Mouse (Mus musculus): ENCODE measurements around the gene Pdhx.

The Pdhx gene

GRCm38 (mm10) chr2:103058266-103058665, 15.0 kb downstream of the Pdhx start:
- no peak for DNase-seq

GRCm38 (mm10) chr2:103055820-103056219, 17.5 kb downstream of the Pdhx start:
- DNase-seq, result no peak

DNA sequence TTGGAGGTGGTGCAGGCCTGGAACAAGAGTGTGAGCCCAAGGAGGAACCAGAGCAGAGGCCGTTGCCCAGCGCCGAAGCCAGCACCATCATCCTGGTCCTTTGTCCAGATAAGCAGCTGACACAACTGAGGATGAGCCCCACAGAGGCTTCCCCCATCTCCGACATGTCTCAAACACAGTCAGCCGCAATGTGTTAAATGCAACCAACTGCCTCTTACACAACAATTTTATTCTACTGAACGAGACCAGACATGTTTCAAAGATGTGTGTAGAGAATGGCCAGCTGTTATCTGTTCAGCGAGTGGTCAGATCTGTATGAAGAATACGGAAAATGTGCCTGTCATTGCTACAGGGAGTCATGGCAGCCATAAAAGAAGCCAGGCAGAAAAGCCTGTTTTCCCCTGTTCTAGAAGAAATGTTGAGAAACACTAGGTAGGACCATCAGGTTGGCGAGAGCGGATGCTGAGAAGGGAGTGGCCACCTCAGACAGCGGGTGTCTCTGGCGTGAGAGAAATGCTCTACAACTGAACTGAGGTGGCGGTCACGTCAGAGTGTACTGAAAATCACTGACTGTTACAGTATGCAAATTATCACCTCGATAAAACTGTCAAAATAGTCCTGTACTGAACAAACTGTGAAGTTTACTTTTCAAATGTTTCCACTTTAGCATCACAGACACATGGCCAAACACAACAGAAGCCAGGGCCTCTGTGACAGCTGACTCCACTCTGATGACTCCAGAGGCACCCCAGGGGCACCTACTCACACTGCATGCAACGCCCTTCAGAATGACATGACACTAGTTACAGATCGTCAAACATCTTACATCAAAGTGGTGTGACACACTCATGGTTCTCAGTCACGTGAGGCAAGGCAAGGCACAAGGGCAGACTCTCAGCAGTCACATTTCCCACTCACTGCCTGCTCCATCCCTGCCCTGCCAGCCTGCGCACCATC, 21.1 kb downstream of the Pdhx start:
- no peak for DNase-seq

DNA sequence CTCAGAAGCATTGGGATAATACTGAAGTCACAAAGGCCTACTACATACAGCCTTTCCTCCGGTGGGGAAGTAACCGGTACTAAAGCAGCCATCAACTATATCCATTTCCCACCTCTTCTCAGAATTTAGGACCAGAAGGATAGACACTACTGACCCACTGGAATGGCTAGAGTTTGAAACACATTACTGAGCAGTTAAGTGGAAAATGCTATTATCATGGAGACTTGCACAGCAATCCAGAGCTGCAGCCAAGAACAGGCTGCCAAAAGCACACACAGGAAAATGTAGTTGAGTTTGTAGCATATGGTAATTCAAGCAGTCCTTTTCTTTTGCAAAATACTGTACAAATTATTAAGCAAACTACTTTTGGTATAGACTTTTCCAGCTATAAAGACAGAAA, 28.0 kb downstream of the Pdhx start:
- no peak for DNase-seq

DNA sequence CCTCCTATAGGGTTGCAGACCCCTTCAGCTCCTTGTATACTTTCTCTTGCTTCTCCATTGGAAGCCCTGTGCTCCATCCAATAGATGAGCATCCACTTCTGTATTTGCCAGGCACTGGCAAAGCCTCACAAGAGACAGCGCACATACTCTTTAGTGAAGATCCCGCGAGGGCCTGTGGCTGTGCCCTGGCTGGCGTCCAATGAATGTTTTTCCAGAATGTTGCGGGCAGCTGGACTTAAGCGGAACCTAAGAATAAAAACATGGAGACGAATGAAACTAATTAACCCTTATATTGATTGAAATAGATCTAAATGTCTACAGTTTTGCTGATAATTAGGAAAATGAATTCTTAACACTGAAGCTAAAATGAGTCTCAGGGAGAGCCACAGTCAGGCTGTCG, 32.4 kb downstream of the Pdhx start:
- no peak for DNase-seq

DNA sequence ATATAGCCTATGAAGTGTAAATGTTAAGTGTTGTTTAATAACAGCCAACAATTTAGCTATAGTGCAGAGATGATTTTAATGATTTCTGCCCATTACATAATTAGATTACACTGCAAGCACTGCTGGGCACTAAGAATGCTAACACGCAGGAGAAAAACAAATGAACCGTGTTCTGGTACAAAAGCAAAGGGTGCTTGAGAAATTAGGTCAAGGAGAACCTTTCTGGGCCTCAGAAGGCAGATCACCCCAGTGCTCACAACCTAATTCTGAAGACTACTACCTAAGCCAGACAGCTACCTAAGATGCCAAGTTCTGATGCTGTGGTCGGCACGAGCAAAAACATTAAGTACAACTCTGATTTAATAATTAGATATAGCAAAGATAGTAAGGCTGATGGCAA, 35.5 kb downstream of the Pdhx start:
- no peak for DNase-seq

- DNase-seq, result no peak
Measured at GRCm38 (mm10) chr2:103022728-103023127, 50.6 kb downstream of the Pdhx start.

GRCm38 (mm10) chr2:103020191-103020987, 52.9 kb downstream of the Pdhx start:
- DNase-seq, result no peak

- no peak for DNase-seq
Measured at GRCm38 (mm10) chr2:103018817-103019494, 54.4 kb downstream of the Pdhx start.

DNA sequence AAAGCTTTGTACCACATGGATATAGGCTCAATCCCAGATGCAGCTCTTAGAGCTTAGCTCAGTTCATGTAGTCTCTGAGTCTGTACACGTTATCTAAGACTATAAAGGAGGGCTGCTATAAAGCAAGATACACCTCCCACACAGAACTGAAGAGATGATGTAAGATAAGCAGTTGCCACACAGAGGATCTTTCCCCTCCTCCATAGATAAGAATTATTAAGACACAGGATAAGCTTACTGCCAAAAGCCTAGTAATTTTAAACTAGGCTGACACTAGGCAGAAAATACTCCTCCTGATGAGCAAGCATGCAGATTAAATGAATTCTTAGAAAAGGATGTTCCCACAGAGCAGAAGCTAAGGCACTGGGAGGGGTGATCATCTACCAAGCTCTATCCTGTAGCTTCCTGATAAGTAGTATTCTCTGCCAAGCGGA, 55.9 kb downstream of the Pdhx start:
- DNase-seq, result no peak

DNA sequence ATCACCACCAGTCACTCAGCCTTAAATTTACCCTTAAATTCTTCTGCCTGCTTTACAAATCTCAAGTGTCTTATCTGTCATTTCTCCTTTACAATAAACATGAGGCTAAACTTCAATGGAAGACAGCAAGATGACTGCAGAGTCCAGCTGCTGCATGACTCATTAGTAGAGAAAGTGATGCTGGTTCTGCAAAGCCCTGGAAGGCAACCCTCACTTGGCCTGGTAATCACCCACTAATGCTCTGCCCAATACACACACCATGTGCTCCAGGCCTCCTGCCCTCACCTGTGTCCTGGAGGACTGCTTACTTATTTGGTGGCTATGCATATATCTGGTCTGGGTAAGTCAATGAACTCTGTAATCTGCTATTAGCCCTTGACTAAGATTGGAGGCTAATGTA, 57.2 kb downstream of the Pdhx start:
- no peak for DNase-seq

- no peak for DNase-seq
Measured at GRCm38 (mm10) chr2:103012782-103013575, 60.3 kb downstream of the Pdhx start.

GRCm38 (mm10) chr2:103008221-103008620, 65.1 kb downstream of the Pdhx start:
- DNase-seq, result no peak

- no peak for DNase-seq
Measured at GRCm38 (mm10) chr2:103004599-103004998, 68.7 kb downstream of the Pdhx start.

- DNase-seq, result no peak
Measured at GRCm38 (mm10) chr2:102999153-102999575, 74.1 kb downstream of the Pdhx start.

DNA sequence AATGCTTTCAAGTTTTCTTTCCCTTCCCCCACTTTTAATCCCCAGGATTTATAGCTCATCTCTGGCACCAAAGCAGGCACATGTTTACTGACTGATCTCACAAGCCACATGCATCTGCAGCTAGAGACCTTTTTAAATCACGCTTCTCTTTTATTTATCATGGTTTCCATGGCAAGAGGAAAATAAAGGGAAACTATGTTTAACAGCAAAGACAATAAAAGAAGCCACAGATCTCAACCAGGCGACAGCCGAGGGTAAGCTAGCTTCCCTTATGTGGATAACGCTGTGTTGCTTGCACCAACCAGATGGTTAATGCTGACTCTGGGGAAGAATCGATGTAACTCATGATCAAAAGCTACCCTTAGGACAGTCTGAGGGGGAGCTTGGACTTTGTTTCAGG, 75.0 kb downstream of the Pdhx start:
- no peak for DNase-seq

DNA sequence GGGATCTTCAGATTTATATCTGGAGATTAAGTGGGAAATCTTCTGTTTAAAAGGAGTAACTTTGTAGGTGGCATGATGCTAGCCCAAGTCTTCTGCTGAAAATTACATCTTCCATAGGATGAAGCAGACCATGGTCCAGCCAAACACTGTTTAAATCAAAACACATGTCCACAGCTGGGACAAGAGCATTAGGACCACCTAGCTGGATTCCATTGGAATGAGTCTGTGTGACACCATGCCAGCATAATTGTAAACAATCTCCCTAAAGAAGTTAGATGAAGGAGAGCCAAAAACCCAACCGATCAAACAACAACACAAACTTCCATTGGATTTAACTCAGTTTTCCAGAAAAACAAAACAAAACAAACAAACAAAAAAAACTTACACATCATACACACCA, 75.4 kb downstream of the Pdhx start:
- no peak for DNase-seq

GRCm38 (mm10) chr2:102993841-102994607, 79.3 kb downstream of the Pdhx start:
- no peak for DNase-seq

- no peak for DNase-seq
Measured at GRCm38 (mm10) chr2:102992405-102992804, 80.9 kb downstream of the Pdhx start.

GRCm38 (mm10) chr2:102990301-102990702, 83.0 kb downstream of the Pdhx start:
- DNase-seq, result peak; percentile 5

GRCm38 (mm10) chr2:102989446-102989845, 83.9 kb downstream of the Pdhx start:
- no peak for DNase-seq

DNA sequence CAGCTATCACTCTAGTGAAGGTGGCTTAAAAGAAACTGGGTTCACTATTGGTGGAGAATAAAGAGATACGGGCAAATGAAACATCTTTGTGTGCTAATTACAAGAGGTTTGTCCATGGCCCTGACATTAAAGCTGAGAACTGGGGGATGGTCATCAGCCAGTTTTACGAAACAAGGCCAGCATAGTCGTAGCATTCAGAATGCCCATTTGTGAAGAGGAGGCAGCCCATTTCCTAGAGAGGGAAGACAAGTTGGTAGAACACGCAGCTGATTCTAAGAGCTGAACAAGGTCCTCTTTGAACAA, 85.7 kb downstream of the Pdhx start:
- DNase-seq, result no peak
